Mouse (Mus musculus) embryonic fibroblast, embryonic 13.5 days (primary cell): ENCODE results near the gene Tapbpl.

ENCODE experiments used
- CTCF ChIP-seq: IDR thresholded peaks from 2 replicates; pipeline ENCODE4 v1.5.1; 2011; ENCODE audit warnings: mild to moderate bottlenecking, control low read depth, low read length, moderate library complexity, borderline replicate concordance; ENCODE audit not compliant: insufficient read depth
- POLR2A ChIP-seq: IDR thresholded peaks from 2 replicates; pipeline ENCODE4 v1.6.1; 2011; ENCODE audit warnings: low read depth, mild to moderate bottlenecking, control low read depth, low read length, moderate library complexity

- TF ChIP-seq CTCF (no peak), POLR2A (no peak)
Observed at GRCm38 (mm10) chr6:125272228-125272785, 40.6 kb upstream of the Tapbpl start.
